Mouse (Mus musculus) right cerebral cortex, postnatal 10 days (tissue): Measurements from ENCODE around the gene Dpf3.
A peak's percentile ranks its signal among the peaks of the same experiment; 100 is the strongest.

Source experiments
- DNase-seq, 2 experiments: peaks; one replicate each; pipeline ENCODE4 v3.0.0; 2021; ENCODE audit warnings: low spot score in 2 of 2

Gene Dpf3

GRCm38 (mm10) chr12:83295031-83295430 lies 192.5 kb downstream of the Dpf3 start:
- DNase-seq: no peak

GRCm38 (mm10) chr12:83291915-83292314 lies 195.6 kb downstream of the Dpf3 start:
- DNase-seq: no peak

DNA sequence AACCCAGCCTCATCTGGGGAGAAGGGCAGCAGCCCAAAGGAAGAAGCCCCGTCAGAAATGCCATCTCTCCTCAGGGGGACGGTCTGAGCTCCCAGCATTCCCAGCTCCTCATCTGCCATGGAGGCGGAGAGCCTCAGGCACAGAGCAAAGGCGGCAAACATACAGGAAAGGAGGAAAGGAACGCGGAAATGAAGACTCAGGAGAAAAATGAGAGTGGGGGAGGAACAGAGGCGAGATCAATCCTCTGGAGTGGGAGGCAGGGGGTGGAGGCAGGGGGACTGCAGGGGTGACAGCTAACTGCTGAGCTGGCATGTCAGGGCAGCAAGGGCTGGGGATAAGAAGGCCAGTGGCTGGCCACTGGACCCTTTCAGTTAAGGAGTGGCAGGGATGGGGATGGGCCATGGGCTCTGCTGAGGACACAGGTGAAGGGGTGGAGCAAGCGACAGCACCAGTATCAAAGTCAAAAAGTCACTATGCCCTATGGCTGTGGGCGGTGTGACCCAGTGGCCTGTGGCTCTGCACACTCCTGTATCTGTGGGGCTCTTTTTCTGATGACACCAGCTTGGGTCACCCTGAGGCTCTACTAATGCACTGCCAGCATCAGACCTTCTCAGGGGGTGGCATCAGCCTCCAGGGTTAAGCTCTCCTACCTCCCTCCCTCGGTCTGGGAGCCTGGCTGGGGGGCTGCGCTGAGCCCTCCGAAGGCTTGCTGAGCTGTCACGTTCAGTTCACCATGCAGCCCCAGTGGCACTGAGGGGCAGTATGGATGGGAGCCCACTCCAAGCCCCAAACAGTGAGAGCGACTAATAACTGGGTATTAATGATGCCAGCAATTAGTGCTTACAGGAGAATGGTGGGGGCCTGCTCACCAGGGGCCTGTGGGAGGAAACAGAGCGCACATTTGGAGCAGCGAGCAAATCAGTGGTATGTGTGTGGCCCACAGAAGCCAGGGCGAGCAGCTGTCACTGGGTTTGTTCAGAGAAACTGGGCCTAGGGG lies 200.7 kb downstream of the Dpf3 start:
- no peak for DNase-seq

GRCm38 (mm10) chr12:83283591-83284320 lies 203.8 kb downstream of the Dpf3 start:
- DNase-seq: no peak

- peak; percentile 56 to 66 for DNase-seq
Observed at GRCm38 (mm10) chr12:83277537-83278441, 209.7 kb downstream of the Dpf3 start.

GRCm38 (mm10) chr12:83271215-83271614 lies 216.3 kb downstream of the Dpf3 start:
- no peak for DNase-seq

GRCm38 (mm10) chr12:83268504-83268922 lies 219.0 kb downstream of the Dpf3 start:
- peak; percentile 82 to 86 for DNase-seq

DNA sequence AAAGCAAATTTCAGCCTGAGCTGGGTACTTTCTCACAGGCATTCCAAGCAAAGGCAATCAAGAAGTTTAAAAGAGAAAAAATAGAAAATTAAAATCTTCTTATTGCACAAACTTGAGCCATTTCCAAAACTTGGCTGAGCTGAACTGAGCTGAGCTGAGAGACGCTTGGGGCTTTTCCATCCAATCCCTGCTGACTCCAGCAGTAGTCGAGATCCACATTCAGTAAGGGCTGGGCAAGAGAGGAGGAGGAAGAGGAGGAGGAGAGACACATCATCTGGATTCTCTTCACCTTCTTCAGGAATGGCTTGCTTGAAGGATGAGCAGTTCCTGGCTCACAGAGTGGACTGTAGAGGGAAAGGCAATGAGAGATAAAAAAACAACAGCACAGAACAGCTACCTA lies 227.0 kb downstream of the Dpf3 start:
- no peak for DNase-seq

DNA sequence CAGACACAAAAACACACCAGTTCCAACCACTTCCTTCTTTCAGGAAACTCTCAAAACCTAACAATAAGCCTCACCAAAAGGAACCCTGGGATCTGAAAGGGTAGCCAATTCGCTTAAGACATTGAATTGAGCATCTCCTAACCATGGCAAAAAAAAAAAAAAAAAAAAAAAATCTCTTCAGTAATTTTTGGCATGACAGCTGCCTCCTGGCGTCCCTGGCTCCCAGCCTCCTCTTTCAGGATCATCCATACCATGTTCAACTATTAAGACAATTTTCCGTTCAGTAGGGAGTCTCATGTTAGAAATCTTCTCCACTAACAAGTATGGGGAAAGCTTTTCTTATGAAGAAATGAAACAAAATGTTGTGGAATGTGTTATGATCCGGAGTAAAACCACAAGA lies 233.1 kb downstream of the Dpf3 start:
- DNase-seq: no peak

DNA sequence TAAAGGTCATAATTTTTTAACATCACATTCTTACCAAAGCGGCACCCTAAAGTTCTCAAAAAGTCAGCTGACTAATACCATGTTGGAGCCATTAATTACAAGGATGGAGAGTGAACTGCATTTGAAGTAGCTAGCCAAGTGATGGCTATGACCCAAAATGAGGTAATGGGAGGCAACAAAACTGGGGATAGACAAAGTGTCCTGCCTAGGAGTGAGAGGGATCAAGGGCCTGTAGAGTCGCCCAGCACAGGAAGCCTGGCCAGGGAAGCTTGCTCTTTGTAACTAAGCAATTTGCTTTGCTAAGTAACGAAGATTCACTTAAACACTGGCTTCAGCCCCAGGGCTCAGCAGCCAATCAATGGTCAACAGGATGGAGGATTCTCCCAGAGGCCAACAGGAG lies 238.4 kb downstream of the Dpf3 start:
- no peak for DNase-seq

DNA sequence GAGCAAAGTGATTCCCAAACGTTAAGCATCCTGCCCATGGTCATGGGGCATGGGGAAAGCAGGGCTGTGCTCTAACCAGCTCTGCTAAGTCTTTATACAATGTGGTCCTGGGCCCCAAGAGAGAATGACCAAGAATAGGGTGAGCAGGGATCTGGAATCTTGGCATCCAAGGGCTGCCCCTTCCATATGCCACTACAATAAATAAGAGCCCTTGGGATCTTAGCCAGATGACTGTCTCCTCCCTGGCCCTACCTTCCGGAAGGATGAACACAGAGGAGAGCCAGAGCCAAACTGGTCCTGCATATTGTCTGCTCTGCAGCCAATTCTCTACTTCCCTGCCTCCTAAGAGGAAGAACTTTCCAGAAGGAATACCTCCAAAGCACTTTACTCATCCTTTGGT lies 238.9 kb downstream of the Dpf3 start:
- DNase-seq: no peak

DNA sequence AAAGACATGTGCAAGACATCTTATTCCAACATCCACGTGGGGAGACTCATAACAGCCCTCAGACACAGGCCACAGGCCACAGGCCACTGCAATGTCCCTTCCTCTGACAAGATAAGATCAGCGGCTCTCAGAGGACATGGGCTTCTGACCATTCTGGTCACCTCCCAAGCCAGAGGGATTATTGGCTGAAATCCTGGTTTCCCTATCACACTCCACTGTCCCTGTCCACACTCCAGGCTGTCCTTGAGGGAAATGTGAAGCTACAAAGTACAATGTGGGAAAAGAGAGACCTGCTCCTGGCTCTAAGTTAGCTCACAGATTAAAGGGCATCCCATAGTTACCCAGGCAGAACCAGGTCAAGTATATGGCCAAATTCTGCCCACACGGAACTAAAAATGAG lies 239.8 kb downstream of the Dpf3 start:
- DNase-seq: no peak

GRCm38 (mm10) chr12:83241022-83241421 lies 246.5 kb downstream of the Dpf3 start:
- no peak for DNase-seq

- no peak for DNase-seq
Observed at GRCm38 (mm10) chr12:83240571-83240970, 246.9 kb downstream of the Dpf3 start.

- DNase-seq: no peak
Observed at GRCm38 (mm10) chr12:83235781-83236180, 251.7 kb downstream of the Dpf3 start.

GRCm38 (mm10) chr12:83234981-83235380 lies 252.5 kb downstream of the Dpf3 start:
- DNase-seq: no peak

GRCm38 (mm10) chr12:83233651-83234050 lies 253.9 kb downstream of the Dpf3 start:
- no peak for DNase-seq

DNA sequence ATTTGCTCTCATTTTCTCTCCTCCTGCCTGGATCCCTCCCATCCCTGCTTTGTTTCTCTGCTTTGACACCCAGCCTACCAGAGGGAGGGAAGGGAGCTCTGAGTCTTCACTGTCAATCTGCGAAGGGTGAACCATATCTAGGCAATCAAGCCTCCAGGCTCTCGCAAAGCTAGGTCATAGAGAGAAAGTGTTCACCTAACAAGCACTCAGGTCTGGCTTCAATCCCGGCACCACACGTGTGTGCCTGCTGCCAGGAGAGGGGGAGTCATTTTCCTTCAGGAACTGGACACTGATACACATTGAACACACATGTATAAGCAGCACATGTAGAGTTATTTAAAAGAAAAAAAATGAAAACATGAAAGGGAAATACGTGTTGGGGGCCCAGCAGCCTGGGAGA lies 254.6 kb downstream of the Dpf3 start:
- DNase-seq: no peak

GRCm38 (mm10) chr12:83231258-83231657 lies 256.3 kb downstream of the Dpf3 start:
- no peak for DNase-seq

GRCm38 (mm10) chr12:83229683-83230082 lies 257.8 kb downstream of the Dpf3 start:
- no peak for DNase-seq

DNA sequence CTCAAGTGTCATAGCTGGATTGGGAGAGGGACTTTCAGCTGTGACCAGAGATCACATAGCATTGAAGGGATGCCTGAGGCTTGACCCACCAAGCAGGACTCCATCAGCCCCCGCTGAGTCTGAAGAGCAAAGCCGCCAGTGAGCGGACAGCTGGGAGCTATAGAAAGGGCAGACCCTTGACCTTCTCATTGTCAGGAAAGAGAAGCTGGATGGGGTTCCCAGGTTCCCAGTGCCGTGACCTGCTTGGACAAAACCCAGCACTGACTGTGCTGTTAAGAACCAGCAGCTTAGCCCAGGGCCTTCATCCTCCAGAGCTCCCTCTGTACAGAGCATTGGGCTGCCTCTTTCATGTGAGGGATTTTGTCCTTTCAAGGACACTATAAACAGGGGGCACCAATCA lies 260.5 kb downstream of the Dpf3 start:
- no peak for DNase-seq

- DNase-seq: no peak
Observed at GRCm38 (mm10) chr12:83220964-83221363, 266.6 kb downstream of the Dpf3 start.
